Mouse (Mus musculus) splenic B cell, adult 2 months (primary cell): ENCODE measurements around the gene Atp6ap1.

Experiments used
- DNase-seq: peaks from one replicate; pipeline ENCODE4 v3.0.0-alpha.2; 2011; ENCODE audit warnings: low read depth, low spot score
- H3K27me3 ChIP-seq: 2 replicates; pipeline ENCODE4 v1.6.1; 2012; ENCODE audit warnings: mild to moderate bottlenecking, low read length, moderate library complexity, mixed read lengths; ENCODE audit not compliant: control insufficient read depth, poor library complexity, insufficient read depth, severe bottlenecking
- H3K36me3 ChIP-seq: 2 replicates; pipeline ENCODE4 v1.6.1; 2012; ENCODE audit warnings: mild to moderate bottlenecking, low read length, moderate library complexity, mixed read lengths; ENCODE audit not compliant: control insufficient read depth, poor library complexity, insufficient read depth, severe bottlenecking

Atp6ap1 gene

GRCm38 (mm10) chrX:74296538-74297448 lies at the start of gene Atp6ap1:
Gene Atp6ap1, plus strand, starts transcription at chrX:74297097.
- Histone ChIP-seq H3K27me3 (no peaks in the 10 kb centered on the region), H3K36me3 (peaks cover 4% of the 10 kb centered on the region; the same call in 1 of the 2 replicates)
- DNase-seq, result peak; percentile 95

DNA sequence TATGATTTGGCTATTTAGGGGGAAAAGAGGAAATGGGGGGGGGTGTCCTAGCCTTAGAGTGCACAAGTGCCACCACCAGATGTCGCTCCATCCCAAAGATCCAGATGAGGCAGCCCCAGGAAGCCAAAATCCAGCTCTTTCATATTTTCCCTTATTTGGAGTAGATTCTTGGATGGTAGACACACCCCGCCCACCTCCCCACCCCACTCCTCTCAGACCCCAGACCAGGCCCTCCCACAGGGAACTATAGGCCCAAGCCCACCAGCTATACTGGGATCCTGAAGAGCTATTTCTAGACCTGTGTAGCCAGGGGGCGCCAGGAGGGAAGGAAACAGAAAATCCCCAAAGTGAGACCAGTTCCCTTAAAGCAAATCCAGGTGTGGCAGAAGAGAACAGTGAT lies 48.2 kb upstream of the Atp6ap1 start:
- peak; percentile 73 for DNase-seq
- no peaks in the 10 kb centered on the region for H3K27me3 ChIP-seq

GRCm38 (mm10) chrX:74249615-74250014 lies 47.3 kb upstream of the Atp6ap1 start, which contains the start of gene Flna:
Gene Flna, minus strand, starts transcription at chrX:74249820.
- Histone ChIP-seq H3K36me3 (no peaks in the 10 kb centered on the region), H3K27me3 (no peaks in the 10 kb centered on the region)
- peak; percentile 75 for DNase-seq

More for the DNA sequence above, 48.2 kb upstream of the Atp6ap1 start:
- H3K36me3 ChIP-seq, result no peaks in the 10 kb centered on the region

DNA sequence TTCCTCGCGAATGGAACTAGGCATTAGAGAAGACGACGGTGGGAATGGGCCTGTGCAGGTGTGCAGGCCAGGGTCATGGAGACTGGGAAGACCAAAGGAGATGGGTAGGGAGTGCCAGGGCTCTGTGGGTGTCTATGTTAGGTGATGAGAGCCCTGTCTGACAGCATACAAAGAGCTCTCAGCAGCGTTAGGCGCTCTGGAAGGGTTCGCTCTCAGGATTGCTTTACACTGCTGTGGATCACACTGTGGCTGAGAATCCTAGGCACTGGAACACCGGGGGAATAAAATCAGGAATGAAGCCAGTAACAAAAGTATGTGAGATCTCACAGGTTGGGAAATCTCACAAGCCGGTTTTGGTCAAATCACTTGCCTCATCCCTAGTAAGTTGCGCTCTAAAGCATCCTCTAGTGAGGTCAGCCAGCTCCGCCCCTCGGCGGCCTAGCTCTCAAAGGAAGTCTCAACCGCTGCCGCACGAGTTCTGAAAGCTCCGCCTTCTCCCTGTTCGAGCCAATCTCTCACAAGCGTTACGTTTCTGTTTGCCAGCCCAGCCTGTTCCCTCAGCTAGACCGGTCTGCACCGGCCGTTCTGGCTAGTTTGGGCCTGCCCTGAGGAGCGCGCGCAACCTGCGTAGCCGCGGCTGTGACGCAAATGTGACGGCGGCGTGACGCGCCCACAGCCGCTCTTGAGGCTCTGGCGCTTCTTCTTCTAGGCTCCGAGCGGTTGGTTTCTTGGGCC lies 42.6 kb upstream of the Atp6ap1 start, which contains the start of gene Emd:
Gene Emd, plus strand, starts transcription at position 535 of the 735 bp plus-strand sequence.
- DNase-seq, result peak; percentile 95
- H3K27me3 ChIP-seq, result no peaks in the 10 kb centered on the region
- H3K36me3 ChIP-seq, result peaks cover 7% of the 10 kb centered on the region; the same call in 1 of the 2 replicates

DNA sequence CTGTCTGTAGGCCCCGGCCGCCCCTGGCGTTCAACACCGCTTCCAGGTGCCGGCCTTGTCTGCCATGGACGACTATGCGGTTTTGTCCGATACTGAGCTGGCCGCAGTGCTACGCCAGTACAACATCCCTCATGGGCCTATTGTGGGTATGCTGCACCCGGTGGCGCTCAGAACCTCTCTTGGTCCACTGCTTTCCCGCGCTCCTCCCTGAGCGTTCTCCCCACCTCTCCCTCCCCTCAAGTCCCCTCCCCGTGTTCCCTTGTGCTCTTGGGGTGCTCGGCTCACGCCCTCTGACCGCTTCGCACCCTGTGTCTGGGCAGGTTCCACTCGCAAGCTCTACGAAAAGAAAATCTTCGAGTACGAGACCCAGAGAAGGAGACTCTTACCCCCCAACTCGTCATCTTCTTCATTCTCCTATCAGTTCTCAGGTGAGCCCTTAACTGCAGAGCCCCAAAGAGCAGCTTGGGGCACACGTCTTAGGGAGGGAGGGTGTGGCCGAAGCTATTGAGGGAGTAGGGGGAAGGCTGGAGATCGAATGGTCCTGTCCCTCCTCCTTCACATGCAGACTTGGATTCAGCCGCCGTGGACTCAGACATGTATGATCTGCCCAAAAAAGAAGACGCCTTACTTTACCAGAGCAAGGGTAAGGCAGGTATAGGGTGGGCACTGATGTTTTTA lies 41.9 kb upstream of the Atp6ap1 start:
- Histone ChIP-seq H3K36me3 (peaks cover 7% of the 10 kb centered on the region; the same call in 1 of the 2 replicates), H3K27me3 (no peaks in the 10 kb centered on the region)
- no peak for DNase-seq

GRCm38 (mm10) chrX:74257746-74258145 lies 39.2 kb upstream of the Atp6ap1 start:
- peaks cover 7% of the 10 kb centered on the region; the same call in 1 of the 2 replicates for H3K36me3 ChIP-seq
- DNase-seq, result no peak
- H3K27me3 ChIP-seq, result no peaks in the 10 kb centered on the region

DNA sequence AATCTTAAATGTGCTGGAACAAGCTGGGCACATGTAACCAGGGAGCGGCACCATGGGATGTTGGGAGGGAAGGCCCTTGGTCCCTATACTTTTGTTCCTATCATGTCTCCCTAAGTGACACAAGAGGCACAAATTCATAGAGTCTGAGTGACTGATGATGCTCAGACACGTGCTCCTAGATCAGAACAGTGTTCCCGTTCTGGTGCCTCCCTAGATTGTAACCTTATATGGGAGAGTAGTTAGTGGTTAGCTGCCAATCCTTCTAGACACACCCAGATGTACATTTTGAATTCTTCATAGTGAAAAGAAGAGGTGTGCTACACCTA lies 27.2 kb upstream of the Atp6ap1 start:
- H3K36me3 ChIP-seq, result 0 out of 2 replicates have a peak, but pooled peaks cover 1% of the 10 kb centered on the region
- H3K27me3 ChIP-seq, result no peaks in the 10 kb centered on the region
- no peak for DNase-seq

GRCm38 (mm10) chrX:74270062-74270901 lies 26.6 kb upstream of the Atp6ap1 start, which contains the start of gene Rpl10:
Gene Rpl10, plus strand, starts transcription at chrX:74270812.
- 0 out of 2 replicates have a peak, but pooled peaks cover 1% of the 10 kb centered on the region for H3K36me3 ChIP-seq
- H3K27me3 ChIP-seq, result no peaks in the 10 kb centered on the region
- DNase-seq, result peak; percentile 98

DNA sequence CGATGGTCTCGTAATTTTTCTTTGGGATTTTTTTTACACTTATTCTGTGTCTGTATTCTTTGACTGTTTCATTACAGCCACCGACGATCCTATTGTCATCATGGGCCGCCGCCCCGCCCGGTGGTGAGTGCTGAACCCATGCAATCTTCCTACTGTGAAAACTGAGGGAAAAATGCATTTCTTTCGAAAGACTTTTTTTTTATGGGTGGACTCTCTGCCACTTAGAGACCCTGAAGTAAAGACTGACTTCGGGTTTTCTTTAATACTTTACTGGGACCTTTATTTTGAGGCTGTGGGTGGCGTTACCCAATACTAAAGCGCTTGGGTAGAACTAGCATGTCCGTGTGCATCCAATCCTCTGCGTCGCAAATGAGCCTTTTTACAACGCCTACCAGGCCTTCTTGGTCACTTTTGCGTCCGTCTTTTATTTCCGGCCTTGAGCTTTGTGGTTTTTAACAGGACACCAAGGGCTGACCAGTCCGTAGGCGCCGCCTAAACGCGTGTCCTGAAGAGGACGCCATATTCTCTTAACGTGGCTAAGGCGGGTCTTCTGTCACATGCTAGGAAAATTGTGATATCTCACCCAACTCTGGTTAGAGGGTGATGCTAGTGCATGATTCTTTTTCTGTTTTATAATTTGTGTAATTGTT lies 25.9 kb upstream of the Atp6ap1 start:
- no peaks in the 10 kb centered on the region for H3K27me3 ChIP-seq
- peak; percentile 60 for DNase-seq
- 0 out of 2 replicates have a peak, but pooled peaks cover 1% of the 10 kb centered on the region for H3K36me3 ChIP-seq

DNA sequence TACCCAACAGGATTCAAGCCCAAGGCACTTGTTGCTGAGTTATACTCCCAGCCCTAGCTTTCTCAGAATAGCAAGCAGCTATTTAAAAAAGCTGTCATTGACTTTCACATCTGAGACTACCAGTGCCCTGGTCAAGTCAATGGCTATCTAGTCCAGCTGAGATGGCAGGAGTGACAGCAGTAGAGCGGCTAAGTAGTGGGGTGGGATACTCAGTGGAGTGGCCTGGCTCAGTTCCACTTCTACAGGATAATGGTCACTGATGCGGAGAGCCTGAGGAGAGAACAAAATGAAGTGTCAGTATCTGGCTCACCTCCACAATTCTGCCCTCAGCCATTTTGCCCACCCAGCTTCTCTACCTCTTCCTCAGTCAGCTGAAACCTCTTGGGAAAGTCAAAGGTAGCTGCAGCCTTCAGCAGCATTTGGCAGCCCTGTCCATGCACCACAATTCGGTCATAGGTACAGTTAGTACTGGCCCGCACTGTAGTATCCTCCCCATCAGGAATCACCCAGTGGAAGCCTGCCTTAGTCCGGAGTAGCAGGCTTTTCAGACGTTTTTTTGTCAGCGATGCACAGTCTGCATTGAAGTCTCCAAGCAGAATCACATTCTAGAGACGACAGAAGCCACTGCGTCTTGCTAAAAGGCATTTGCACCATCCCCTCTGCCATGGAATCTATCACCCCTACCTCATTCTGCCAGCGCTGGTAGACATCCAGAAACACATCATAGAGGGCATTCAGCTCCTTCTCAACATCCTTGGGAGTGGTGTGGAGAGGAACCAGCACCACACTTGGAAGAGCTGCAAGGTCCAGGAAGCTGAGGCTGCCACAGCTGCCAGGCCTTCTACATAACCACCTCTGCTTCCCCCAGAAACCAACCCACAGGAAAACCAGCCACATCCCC lies 23.2 kb upstream of the Atp6ap1 start:
- H3K27me3 ChIP-seq, result no peaks in the 10 kb centered on the region
- no peak for DNase-seq
- 0 out of 2 replicates have a peak, but pooled peaks cover 1% of the 10 kb centered on the region for H3K36me3 ChIP-seq

- Histone ChIP-seq H3K36me3 (0 out of 2 replicates have a peak, but pooled peaks cover 1% of the 10 kb centered on the region), H3K27me3 (no peaks in the 10 kb centered on the region)
- peak; percentile 27 for DNase-seq
Observed at GRCm38 (mm10) chrX:74277916-74278315, 19.0 kb upstream of the Atp6ap1 start.

DNA sequence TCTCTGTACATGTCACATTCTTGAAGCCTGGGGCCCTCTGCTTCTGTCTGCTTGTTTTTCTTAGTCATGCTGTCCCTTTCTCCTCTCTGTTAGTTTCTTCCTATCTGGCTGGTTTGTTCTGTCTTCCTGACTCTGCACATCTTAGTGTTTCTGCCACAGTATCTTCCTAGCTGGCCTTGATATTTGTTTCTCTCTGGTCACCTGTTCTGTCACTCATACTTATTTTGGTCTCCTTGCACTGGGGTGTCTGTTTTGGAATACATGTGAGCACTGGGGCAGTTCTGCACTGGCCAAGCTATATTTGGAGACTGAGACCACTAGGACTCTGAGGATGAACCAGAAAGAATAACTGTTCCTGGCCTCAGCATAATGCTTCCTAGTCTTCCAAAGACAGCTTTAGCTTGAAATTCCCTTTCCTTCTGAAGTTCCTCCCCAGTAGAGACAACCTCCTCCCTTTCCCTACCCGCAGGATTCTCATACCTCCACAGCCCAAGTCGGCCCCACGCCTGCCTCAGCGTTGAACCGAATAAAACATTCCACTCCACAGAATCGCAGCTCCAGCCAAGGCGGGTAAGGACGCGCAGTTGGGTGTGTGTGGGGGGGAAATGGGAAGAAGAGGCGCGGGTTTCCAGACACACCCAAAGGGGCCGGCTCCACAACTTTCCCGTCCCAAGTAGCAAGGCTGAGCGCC lies 15.7 kb upstream of the Atp6ap1 start:
- Histone ChIP-seq H3K27me3 (no peaks in the 10 kb centered on the region), H3K36me3 (no peaks in the 10 kb centered on the region)
- no peak for DNase-seq
